Mouse (Mus musculus) megakaryocyte, embryonic 14.5 days (primary cell): ENCODE results near the gene Pla2g4b. TPM values are rescaled to one million over a fixed set of nuclear protein-coding genes. Genes with fewer than 3 reads are reported as not detected.

Source experiments
- H3K27me3 ChIP-seq: replicated peaks from 2 replicates; pipeline ENCODE3; 2012; ENCODE audit warnings: inconsistent platforms
- H3K36me3 ChIP-seq: replicated peaks from 2 replicates; pipeline ENCODE3; 2012; ENCODE audit warnings: low read length, inconsistent platforms, mixed read lengths
- H3K4me1 ChIP-seq: 2 replicates; pipeline ENCODE4 v1.6.1; 2012; ENCODE audit warnings: inconsistent platforms
- H3K4me3 ChIP-seq: replicated peaks from 2 replicates; pipeline ENCODE3; 2012; ENCODE audit warnings: moderate library complexity, mild to moderate bottlenecking, inconsistent platforms
- H3K9me3 ChIP-seq: 2 replicates; pipeline ENCODE4 v1.6.1; 2012; ENCODE audit warnings: inconsistent platforms
- FLI1 ChIP-seq: IDR thresholded peaks from 2 replicates; pipeline ENCODE4 v1.6.1; 2012; ENCODE audit warnings: low read length, inconsistent platforms, mixed read lengths
- GATA1 ChIP-seq: IDR thresholded peaks from 3 replicates; pipeline ENCODE4 v1.6.1; 2012; ENCODE audit warnings: mixed read lengths, low read length, inconsistent platforms, borderline replicate concordance
- polyA plus RNA-seq: library from polyadenylated mRNA; stranded (reverse); fragments of >175 nt; gene quantifications from 2 replicates; pipeline ENCODE4 v1.2.3, GENCODE M21; 2012; ENCODE audit warnings: low replicate concordance; ENCODE audit not compliant: insufficient read depth

The Pla2g4b gene
- polyA plus RNA-seq, 1 experiment = 0.34 TPM

GRCm38 (mm10) chr2:119997354-119997753, 35.9 kb upstream of the Pla2g4b start:
- Histone ChIP-seq H3K27me3 (no peaks in the 10 kb centered on the region), H3K9me3 (no peaks in the 10 kb centered on the region), H3K36me3 (peaks cover 12% of the 10 kb centered on the region), H3K4me3 (no peak overlapping the region), H3K4me1 (peaks cover 47% of the 10 kb centered on the region)
- TF ChIP-seq GATA1 (no peak), FLI1 (no peak)

- Histone ChIP-seq H3K27me3 (no peaks in the 10 kb centered on the region), H3K4me3 (no peak overlapping the region), H3K36me3 (peaks cover 13% of the 10 kb centered on the region), H3K9me3 (no peaks in the 10 kb centered on the region), H3K4me1 (peaks cover 48% of the 10 kb centered on the region)
- no peak for TF ChIP-seq GATA1
- no peak for TF ChIP-seq FLI1
These were observed 33.5 kb upstream of the Pla2g4b start for GRCm38 (mm10) chr2:119999731-120000130.

- H3K36me3 ChIP-seq = peaks cover 14% of the 10 kb centered on the region
- peak overlapping the region; percentile 40 for H3K4me3 ChIP-seq
- no peaks in the 10 kb centered on the region for H3K27me3 ChIP-seq
- peaks cover 42% of the 10 kb centered on the region for H3K4me1 ChIP-seq
- no peaks in the 10 kb centered on the region for H3K9me3 ChIP-seq
- no peak for TF ChIP-seq FLI1
- TF ChIP-seq GATA1 = no peak
These were observed 32.2 kb upstream of the Pla2g4b start for GRCm38 (mm10) chr2:120000882-120001584.

- Histone ChIP-seq H3K4me1 (peaks cover 42% of the 10 kb centered on the region), H3K27me3 (no peaks in the 10 kb centered on the region), H3K36me3 (peaks cover 14% of the 10 kb centered on the region), H3K9me3 (no peaks in the 10 kb centered on the region), H3K4me3 (no peak overlapping the region)
- TF ChIP-seq GATA1 (no peak), FLI1 (no peak)
These were observed 31.3 kb upstream of the Pla2g4b start for GRCm38 (mm10) chr2:120001956-120002355.

GRCm38 (mm10) chr2:120003970-120004369, 29.2 kb upstream of the Pla2g4b start:
- Histone ChIP-seq H3K36me3 (peaks cover 14% of the 10 kb centered on the region), H3K9me3 (no peaks in the 10 kb centered on the region), H3K4me1 (peaks cover 51% of the 10 kb centered on the region), H3K27me3 (no peaks in the 10 kb centered on the region), H3K4me3 (no peak overlapping the region)
- no peak for TF ChIP-seq GATA1
- TF ChIP-seq FLI1 = no peak

- Histone ChIP-seq H3K27me3 (no peaks in the 10 kb centered on the region), H3K36me3 (peaks cover 7% of the 10 kb centered on the region), H3K9me3 (no peaks in the 10 kb centered on the region), H3K4me3 (no peak overlapping the region), H3K4me1 (peaks cover 38% of the 10 kb centered on the region)
- no peak for TF ChIP-seq GATA1
- no peak for TF ChIP-seq FLI1
These were observed 26.5 kb upstream of the Pla2g4b start for GRCm38 (mm10) chr2:120006696-120007095.

GRCm38 (mm10) chr2:120007680-120008210, 25.5 kb upstream of the Pla2g4b start:
- TF ChIP-seq FLI1 (no peak), GATA1 (no peak)

GRCm38 (mm10) chr2:120008672-120009071, 24.5 kb upstream of the Pla2g4b start:
- no peak for TF ChIP-seq GATA1
- TF ChIP-seq FLI1 = no peak

More at GRCm38 (mm10) chr2:120007680-120008210, 25.5 kb upstream of the Pla2g4b start:
- no peaks in the 10 kb centered on the region for H3K9me3 ChIP-seq
- no peaks in the 10 kb centered on the region for H3K27me3 ChIP-seq
- H3K4me3 ChIP-seq = peak overlapping the region; percentile 26
- peaks cover 29% of the 10 kb centered on the region for H3K4me1 ChIP-seq
- H3K36me3 ChIP-seq = peaks cover 10% of the 10 kb centered on the region

GRCm38 (mm10) chr2:120011462-120012200, 21.6 kb upstream of the Pla2g4b start:
- peaks cover 35% of the 10 kb centered on the region for H3K36me3 ChIP-seq
- no peak for TF ChIP-seq GATA1
- TF ChIP-seq FLI1 = no peak
- peaks cover 37% of the 10 kb centered on the region for H3K4me1 ChIP-seq
- no peaks in the 10 kb centered on the region for H3K9me3 ChIP-seq
- H3K27me3 ChIP-seq = peaks cover 3% of the 10 kb centered on the region
- H3K4me3 ChIP-seq = no peak overlapping the region

More at GRCm38 (mm10) chr2:120008672-120009071, 24.5 kb upstream of the Pla2g4b start:
- Histone ChIP-seq H3K27me3 (peaks cover 3% of the 10 kb centered on the region), H3K9me3 (no peaks in the 10 kb centered on the region), H3K4me1 (peaks cover 34% of the 10 kb centered on the region), H3K36me3 (peaks cover 20% of the 10 kb centered on the region), H3K4me3 (no peak overlapping the region)

- no peaks in the 10 kb centered on the region for H3K9me3 ChIP-seq
- peaks cover 29% of the 10 kb centered on the region for H3K4me1 ChIP-seq
- H3K36me3 ChIP-seq = peaks cover 48% of the 10 kb centered on the region
- TF ChIP-seq FLI1 (no peak), GATA1 (no peak)
- peaks cover 5% of the 10 kb centered on the region for H3K27me3 ChIP-seq
- H3K4me3 ChIP-seq = no peak overlapping the region
These were observed 20.3 kb upstream of the Pla2g4b start for GRCm38 (mm10) chr2:120012924-120013323.
